Mouse (Mus musculus) heart, embryonic 13.5 days (tissue): ENCODE measurements at regions not wholly inside any gene's neighbourhood (a gene's known extent, or its start where the extent isn't known, plus 50 kb on each side); places are given as distances from the start of the nearest gene placed in this dataset.

Experiments
- ATAC-seq: fragments of 200-750 bp; cut with Nextera tagmentation; 2 replicates; pipeline ENCODE4 v1.8.0; 2017; ENCODE audit warnings: moderate TSS enrichment; ENCODE audit not compliant: insufficient number of reproducible peaks, low FRiP score, low TSS enrichment; ENCODE audit errors: extremely low read depth
- H3K27ac ChIP-seq: fragments of 300-500 bp; sonication (generic); replicated peaks from 2 replicates; pipeline ENCODE4 v1.5.1; 2015; ENCODE audit warnings: moderate library complexity, mild to moderate bottlenecking, inconsistent platforms
- H3K27me3 ChIP-seq: fragments of 300-500 bp; sonication (generic); replicated peaks from 2 replicates; pipeline ENCODE4 v1.6.1; 2015; ENCODE audit warnings: mild to moderate bottlenecking, inconsistent platforms
- H3K36me3 ChIP-seq: fragments of 300-500 bp; sonication (generic); 2 replicates; pipeline ENCODE4 v1.6.1; 2015; ENCODE audit warnings: mild to moderate bottlenecking, inconsistent platforms
- H3K4me1 ChIP-seq: fragments of 300-500 bp; sonication (generic); 2 replicates; pipeline ENCODE4 v1.6.1; 2015; ENCODE audit warnings: inconsistent platforms
- H3K4me2 ChIP-seq: fragments of 300-500 bp; sonication (generic); 2 replicates; pipeline ENCODE4 v1.6.1; 2015; ENCODE audit warnings: inconsistent platforms, mild to moderate bottlenecking, moderate library complexity
- H3K4me3 ChIP-seq: fragments of 300-500 bp; sonication (generic); 2 replicates; pipeline ENCODE4 v1.5.1; 2015; ENCODE audit warnings: moderate library complexity, mild to moderate bottlenecking, inconsistent platforms
- H3K9ac ChIP-seq: fragments of 300-500 bp; sonication (generic); 2 replicates; pipeline ENCODE4 v1.6.1; 2015; ENCODE audit warnings: inconsistent platforms, mild to moderate bottlenecking, moderate library complexity
- H3K9me3 ChIP-seq: fragments of 300-500 bp; sonication (generic); 2 replicates; pipeline ENCODE4 v1.6.1; 2016; ENCODE audit warnings: inconsistent platforms
- WGBS: fragments of 180-500 bp; shearing (Covaris S2); methylation state at CpG from one replicate; pipeline ENCODE4 v1.1.7; 2015; ENCODE audit warnings: mixed read lengths; 5-methylcytosine and 5-hydroxymethylcytosine counted together

- Histone ChIP-seq H3K9me3 (no peaks in the 10 kb centered on the region), H3K4me1 (no peaks in the 10 kb centered on the region), H3K27ac (no peak overlapping the region), H3K4me2 (no peak overlapping the region), H3K4me3 (no peak overlapping the region), H3K9ac (no peak overlapping the region), H3K36me3 (no peaks in the 10 kb centered on the region), H3K27me3 (no peaks in the 10 kb centered on the region)
- 87% methylated on average over 1 of the region's 1 CpGs for WGBS
- no peak for ATAC-seq
Observed at GRCm38 (mm10) chr3:38207867-38208266, 276.8 kb downstream of the Ankrd50 start.

- whole genome bisulfite sequencing, result 54% methylated on average over 10 of the region's 10 CpGs
- ATAC-seq, result no peak
- Histone ChIP-seq H3K36me3 (no peaks in the 10 kb centered on the region), H3K4me2 (peak overlapping the region; percentile 34), H3K9ac (no peak overlapping the region), H3K27ac (no peak overlapping the region), H3K4me1 (peaks cover 7% of the 10 kb centered on the region; the same call in 1 of the 2 replicates), H3K4me3 (peak overlapping the region; percentile 18; the same call in 1 of the 2 replicates), H3K9me3 (no peaks in the 10 kb centered on the region), H3K27me3 (no peaks in the 10 kb centered on the region)
Observed at GRCm38 (mm10) chr3:38201861-38202656, 282.6 kb downstream of the Ankrd50 start.

GRCm38 (mm10) chr3:38194001-38194400 is 290.6 kb downstream of the Ankrd50 start:
- no peaks in the 10 kb centered on the region for H3K4me1 ChIP-seq
- H3K9me3 ChIP-seq, result no peaks in the 10 kb centered on the region
- no peak overlapping the region for H3K4me3 ChIP-seq
- H3K27me3 ChIP-seq, result no peaks in the 10 kb centered on the region
- H3K36me3 ChIP-seq, result no peaks in the 10 kb centered on the region
- no peak overlapping the region for H3K4me2 ChIP-seq
- H3K27ac ChIP-seq, result no peak overlapping the region
- ATAC-seq, result no peak
- WGBS, result 63% methylated on average over 4 of the region's 4 CpGs
- H3K9ac ChIP-seq, result no peak overlapping the region

GRCm38 (mm10) chr3:38187406-38187896 is 297.2 kb downstream of the Ankrd50 start:
- WGBS, result 71% methylated on average over 3 of the region's 3 CpGs
- H3K4me3 ChIP-seq, result no peak overlapping the region
- no peak overlapping the region for H3K27ac ChIP-seq
- no peaks in the 10 kb centered on the region for H3K36me3 ChIP-seq
- H3K4me1 ChIP-seq, result no peaks in the 10 kb centered on the region
- no peak overlapping the region for H3K9ac ChIP-seq
- no peaks in the 10 kb centered on the region for H3K27me3 ChIP-seq
- no peaks in the 10 kb centered on the region for H3K9me3 ChIP-seq
- ATAC-seq, result no peak
- no peak overlapping the region for H3K4me2 ChIP-seq

- no peak overlapping the region for H3K27ac ChIP-seq
- no peaks in the 10 kb centered on the region for H3K9me3 ChIP-seq
- H3K27me3 ChIP-seq, result no peaks in the 10 kb centered on the region
- no peaks in the 10 kb centered on the region for H3K36me3 ChIP-seq
- H3K9ac ChIP-seq, result no peak overlapping the region
- WGBS, result 71% methylated on average over 1 of the region's 1 CpGs
- no peak overlapping the region for H3K4me2 ChIP-seq
- ATAC-seq, result no peak
- no peak overlapping the region for H3K4me3 ChIP-seq
- H3K4me1 ChIP-seq, result no peaks in the 10 kb centered on the region
Observed at GRCm38 (mm10) chr3:38186503-38186902, 298.1 kb downstream of the Ankrd50 start.

- no peak for ATAC-seq
- no peaks in the 10 kb centered on the region for H3K4me1 ChIP-seq
- no peak overlapping the region for H3K4me2 ChIP-seq
- H3K27me3 ChIP-seq, result no peaks in the 10 kb centered on the region
- no peaks in the 10 kb centered on the region for H3K36me3 ChIP-seq
- H3K27ac ChIP-seq, result no peak overlapping the region
- H3K4me3 ChIP-seq, result no peak overlapping the region
- no peaks in the 10 kb centered on the region for H3K9me3 ChIP-seq
- no peak overlapping the region for H3K9ac ChIP-seq
Observed at GRCm38 (mm10) chr3:38178295-38178694, 306.3 kb downstream of the Ankrd50 start.

- Histone ChIP-seq H3K4me3 (no peak overlapping the region), H3K4me1 (no peaks in the 10 kb centered on the region), H3K36me3 (no peaks in the 10 kb centered on the region), H3K9ac (no peak overlapping the region), H3K9me3 (no peaks in the 10 kb centered on the region), H3K27me3 (no peaks in the 10 kb centered on the region), H3K27ac (no peak overlapping the region), H3K4me2 (no peak overlapping the region)
- 84% methylated on average over 12 of the region's 12 CpGs for WGBS
- no peak for ATAC-seq
Observed at GRCm38 (mm10) chr3:38175946-38176345, 308.7 kb downstream of the Ankrd50 start.

- Histone ChIP-seq H3K4me3 (no peak overlapping the region), H3K36me3 (no peaks in the 10 kb centered on the region), H3K4me1 (no peaks in the 10 kb centered on the region), H3K27ac (no peak overlapping the region), H3K27me3 (no peaks in the 10 kb centered on the region), H3K9ac (no peak overlapping the region), H3K4me2 (no peak overlapping the region), H3K9me3 (no peaks in the 10 kb centered on the region)
- 70% methylated on average over 8 of the region's 8 CpGs for WGBS
- no peak for ATAC-seq
Observed at GRCm38 (mm10) chr3:38174735-38175280, 309.8 kb downstream of the Ankrd50 start.

- H3K27ac ChIP-seq, result no peak overlapping the region
- no peak overlapping the region for H3K4me2 ChIP-seq
- H3K4me3 ChIP-seq, result no peak overlapping the region
- no peaks in the 10 kb centered on the region for H3K36me3 ChIP-seq
- no peaks in the 10 kb centered on the region for H3K9me3 ChIP-seq
- no peaks in the 10 kb centered on the region for H3K4me1 ChIP-seq
- WGBS, result 54% methylated on average over 1 of the region's 1 CpGs
- ATAC-seq, result no peak
- no peaks in the 10 kb centered on the region for H3K27me3 ChIP-seq
- no peak overlapping the region for H3K9ac ChIP-seq
Observed at GRCm38 (mm10) chr3:38152408-38152807, 332.2 kb downstream of the Ankrd50 start.

GRCm38 (mm10) chr3:38151821-38152220 is 332.8 kb downstream of the Ankrd50 start:
- Histone ChIP-seq H3K9ac (no peak overlapping the region), H3K36me3 (no peaks in the 10 kb centered on the region), H3K4me3 (no peak overlapping the region), H3K4me2 (no peak overlapping the region), H3K27ac (no peak overlapping the region), H3K4me1 (no peaks in the 10 kb centered on the region), H3K27me3 (no peaks in the 10 kb centered on the region), H3K9me3 (no peaks in the 10 kb centered on the region)
- no peak for ATAC-seq
- WGBS, result 78% methylated on average over 6 of the region's 6 CpGs

- H3K4me2 ChIP-seq, result no peak overlapping the region
- no peak overlapping the region for H3K4me3 ChIP-seq
- no peak for ATAC-seq
- no peaks in the 10 kb centered on the region for H3K9me3 ChIP-seq
- no peaks in the 10 kb centered on the region for H3K36me3 ChIP-seq
- H3K27ac ChIP-seq, result no peak overlapping the region
- no peak overlapping the region for H3K9ac ChIP-seq
- H3K27me3 ChIP-seq, result no peaks in the 10 kb centered on the region
- WGBS, result 90% methylated on average over 2 of the region's 2 CpGs
- peaks cover 30% of the 10 kb centered on the region for H3K4me1 ChIP-seq
Observed at GRCm38 (mm10) chr3:38146663-38147062, 338.0 kb downstream of the Ankrd50 start.

GRCm38 (mm10) chr3:38145444-38145843 is 339.2 kb downstream of the Ankrd50 start:
- H3K36me3 ChIP-seq, result no peaks in the 10 kb centered on the region
- no peaks in the 10 kb centered on the region for H3K27me3 ChIP-seq
- peaks cover 30% of the 10 kb centered on the region for H3K4me1 ChIP-seq
- 62% methylated on average over 2 of the region's 2 CpGs for WGBS
- H3K27ac ChIP-seq, result no peak overlapping the region
- no peak overlapping the region for H3K9ac ChIP-seq
- H3K4me3 ChIP-seq, result no peak overlapping the region
- ATAC-seq, result no peak
- H3K4me2 ChIP-seq, result no peak overlapping the region
- H3K9me3 ChIP-seq, result no peaks in the 10 kb centered on the region
